Comparison of ENCODE assay signal across 8 mouse cellular contexts in the genomic region with DNA sequence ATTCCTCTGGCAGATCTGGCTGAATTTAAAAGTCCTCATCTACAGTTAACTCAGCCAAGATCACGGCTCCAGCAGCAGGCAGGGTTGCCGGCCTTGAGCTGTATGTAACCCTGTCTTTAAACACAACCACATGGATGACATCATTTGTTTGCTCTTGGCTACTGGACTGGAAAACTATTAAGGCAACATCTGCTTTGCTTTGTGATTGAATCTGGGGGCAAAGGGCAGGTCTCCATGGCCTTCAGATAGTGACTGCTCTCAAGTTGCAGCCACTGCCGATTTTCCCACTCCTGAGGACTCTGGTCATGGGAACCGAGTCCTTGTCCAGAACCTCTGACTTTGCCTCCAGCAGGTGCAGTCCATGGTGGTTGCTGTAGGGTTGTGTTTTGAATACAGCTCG. TPM values are rescaled to one million over a fixed set of nuclear protein-coding genes. Genes with fewer than 3 reads are reported as not detected.
DNase-seq lines count a peak whose midpoint lies in the region; ATAC-seq and TF ChIP-seq lines count a peak whose summit lies in the region.

No protein-coding gene starts in this region.

- TF ChIP-seq CTCF in layer of hippocampus, adult 2 months (conservative IDR thresholded peaks at IDR 0.05), result no peak

- DNase-seq in heart, adult 11 months, result peak; percentile 97
- DNase-seq in embryonic facial prominence, embryonic 14.5 days (ENCODE audit: low spot score), result peak; percentile 74
- DNase-seq in kidney, adult 8-10 months, result peak; percentile 52 to 66
- peak; percentile 29 to 59 for DNase-seq in lung, postnatal 4 days
- no peak for DNase-seq in layer of hippocampus, adult 2 months (ENCODE audit: low spot score in 2 of 2)
- DNase-seq in thymus, postnatal 14 days, result no peak

- H3K4me3 ChIP-seq in heart, embryonic 11.5 days (ENCODE audit: low read depth, low read length), result no peak overlapping the region
- no peak overlapping the region for H3K4me3 ChIP-seq in embryonic facial prominence, embryonic 14.5 days (ENCODE audit: low read depth, low read length)
- no peak overlapping the region for H3K4me3 ChIP-seq in layer of hippocampus, adult 2 months

- H3K4me2 ChIP-seq in heart, embryonic 11.5 days, result no peak overlapping the region
- H3K4me2 ChIP-seq in embryonic facial prominence, embryonic 14.5 days (ENCODE audit: low read depth, low read length), result no peak overlapping the region

- no peak for ATAC-seq in heart, embryonic 11.5 days (replicated peaks; ENCODE audit: insufficient number of reproducible peaks, low FRiP score, low TSS enrichment)
- peak; percentile 76 for ATAC-seq in embryonic facial prominence, embryonic 14.5 days (ENCODE audit: low read depth)
- no peak for ATAC-seq in megakaryocyte, adult 5-6 weeks (ENCODE audit: poor library complexity, severe bottlenecking)

- no peaks in the 10 kb centered on the region for H3K9me3 ChIP-seq in heart, embryonic 11.5 days (replicated peaks; ENCODE audit: control insufficient read depth, low read length)
- no peaks in the 10 kb centered on the region for H3K9me3 ChIP-seq in embryonic facial prominence, embryonic 14.5 days (ENCODE audit: control insufficient read depth, low read length)

- no peak overlapping the region for H3K9ac ChIP-seq in heart, embryonic 11.5 days (ENCODE audit: low read depth, low read length)
- no peak overlapping the region for H3K9ac ChIP-seq in embryonic facial prominence, embryonic 14.5 days (ENCODE audit: low read depth, low read length)

- H3K36me3 ChIP-seq in heart, embryonic 11.5 days (ENCODE audit: control insufficient read depth, insufficient read depth, low read length), result no peaks in the 10 kb centered on the region
- H3K36me3 ChIP-seq in embryonic facial prominence, embryonic 14.5 days (ENCODE audit: control insufficient read depth, insufficient read depth, low read length), result no peaks in the 10 kb centered on the region

- no peak overlapping the region for H3K27ac ChIP-seq in heart, embryonic 11.5 days (ENCODE audit: low read depth, low read length)
- H3K27ac ChIP-seq in embryonic facial prominence, embryonic 14.5 days (replicated peaks; ENCODE audit: low read depth, low read length), result no peak overlapping the region
- H3K27ac ChIP-seq in layer of hippocampus, adult 2 months, result no peak overlapping the region

- 42% methylated on average over 5 of the region's 5 CpGs for WGBS in heart, embryonic 11.5 days (ENCODE audit: insufficient replicate concordance)
- 11% methylated on average over 5 of the region's 5 CpGs for WGBS in embryonic facial prominence, embryonic 14.5 days

- no peaks in the 10 kb centered on the region for H3K27me3 ChIP-seq in heart, embryonic 11.5 days (ENCODE audit: control insufficient read depth, insufficient read depth, low read length)
- no peaks in the 10 kb centered on the region for H3K27me3 ChIP-seq in embryonic facial prominence, embryonic 14.5 days (replicated peaks; ENCODE audit: control insufficient read depth, insufficient read depth, low read length)

- H3K4me1 ChIP-seq in heart, embryonic 11.5 days (ENCODE audit: control insufficient read depth, insufficient read depth, low read length), result 0 out of 2 replicates have a peak, but pooled peaks cover 2% of the 10 kb centered on the region
- no peaks in the 10 kb centered on the region for H3K4me1 ChIP-seq in embryonic facial prominence, embryonic 14.5 days (ENCODE audit: control insufficient read depth, insufficient read depth, low read length)

RNA-seq across cellular contexts. Expression of gene Mrtfb, which starts 50.4 kb away (rescaled TPM):
- 17.9 and 20.2 TPM in 2 replicates for polyA plus RNA-seq in heart, embryonic 11.5 days (2014; fragmentation: Nextera tagmentation; extraction: Ambion mirVana)
- 22.5 and 24.5 TPM in 2 replicates for polyA plus RNA-seq in embryonic facial prominence, embryonic 14.5 days (2014; fragmentation: Nextera tagmentation; extraction: Ambion mirVana)
- 6.2 and 8.4 TPM in 2 replicates for total RNA-seq in megakaryocyte, adult 5-6 weeks (2015)
- 2.8 and 5.9 TPM in 2 replicates for total RNA-seq in megakaryocyte, adult 5-6 weeks (2017)
- 100 to 1,000 TPM; 173 to 185 TPM for total RNA-seq in layer of hippocampus, adult 2 months (2021)

Comparison
In these comparisons a context has a peak if more than half of its experiments do, and no peak if none do; other contexts are left out.
1. DNase-seq: peak in heart, adult 11 months (single experiment), embryonic facial prominence, embryonic 14.5 days (single experiment), kidney, adult 8-10 months (2 of 2) and lung, postnatal 4 days (2 of 2); none in layer of hippocampus, adult 2 months (0 of 2) and thymus, postnatal 14 days (single experiment).
2. RNA of gene Mrtfb, which starts 50.4 kb away (total RNA-seq): 173 to 185 TPM in layer of hippocampus, adult 2 months; 2.8 to 8.4 TPM in megakaryocyte, adult 5-6 weeks; every median in the first group is over 10 times any median in the second.